Mouse (Mus musculus) testis, postnatal 14 days (tissue): ENCODE measurements at regions not wholly inside any gene's neighbourhood (a gene's known extent, or its start where the extent isn't known, plus 50 kb on each side); places are given as distances from the start of the nearest gene placed in this dataset.
A peak's percentile ranks its signal among the peaks of the same experiment; 100 is the strongest.

Source experiments
- DNase-seq: peaks from one replicate; pipeline ENCODE4 v3.0.0; 2021; ENCODE audit warnings: low spot score

DNA sequence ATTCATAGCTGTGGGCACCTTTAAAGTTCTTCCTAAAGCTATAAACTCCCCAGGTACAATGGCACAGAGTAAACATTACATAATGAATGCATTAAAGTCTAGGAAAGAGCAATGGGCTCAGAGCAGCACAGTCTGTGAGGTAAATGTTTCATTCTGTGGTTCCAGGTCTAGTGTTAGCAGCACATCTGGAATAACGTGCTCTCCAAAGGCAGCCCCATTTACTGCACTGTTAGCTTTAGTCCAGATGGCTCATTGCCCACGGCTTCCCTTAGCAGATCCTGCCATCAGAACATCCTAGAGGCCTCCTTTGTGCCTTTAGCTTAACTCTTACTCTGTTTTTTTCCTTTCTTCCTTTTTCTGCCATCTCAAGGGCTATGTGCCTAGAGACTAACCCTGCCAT, 87.7 kb upstream of the Tspan7 start:
- no peak for DNase-seq

DNA sequence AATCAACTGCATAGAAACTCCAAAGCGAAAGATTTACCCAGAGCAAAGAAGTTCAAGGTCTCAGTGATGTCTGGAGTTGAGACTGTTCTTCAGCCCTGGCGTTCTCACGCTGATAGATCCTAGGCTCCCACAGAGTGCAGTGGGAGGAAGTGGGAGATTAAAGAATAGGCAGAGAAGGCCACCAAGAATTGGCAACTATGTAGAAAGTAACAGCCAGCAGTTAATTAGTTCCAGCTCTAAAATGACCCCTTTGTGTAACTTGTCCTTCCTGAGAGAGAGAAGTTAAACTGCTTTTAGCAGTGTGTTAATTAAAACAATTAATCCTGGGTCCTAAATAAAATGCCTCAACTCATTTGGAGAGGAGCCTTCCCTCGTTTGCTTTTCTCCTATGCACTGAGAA, 73.7 kb upstream of the Tspan7 start:
- peak; percentile 43 for DNase-seq

DNA sequence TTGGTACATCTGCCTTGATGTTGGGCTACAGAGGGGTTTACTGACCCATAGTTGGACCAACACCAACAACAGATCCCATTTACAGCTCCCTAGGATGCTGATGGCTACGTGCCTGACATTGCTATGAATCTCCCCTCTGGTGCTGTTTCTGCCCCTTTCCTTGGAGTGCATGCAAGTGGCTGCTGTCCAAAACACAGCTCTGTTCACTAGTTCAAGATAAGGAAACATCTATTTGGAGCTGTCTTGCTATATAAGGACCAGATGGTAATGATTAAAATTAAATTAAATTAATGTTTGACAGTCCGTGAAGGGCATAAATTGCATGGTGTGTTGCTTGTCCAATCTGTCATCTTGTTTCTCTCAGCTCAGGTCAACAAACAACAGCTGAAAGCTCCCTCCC, 62.5 kb upstream of the Tspan7 start:
- DNase-seq, result no peak
